Mouse (Mus musculus) liver, embryonic 14.5 days (tissue): ENCODE measurements around the gene Stx3.

Experiments
- CTCF ChIP-seq: IDR thresholded peaks from 2 replicates; pipeline ENCODE4 v1.5.1; 2016; ENCODE audit warnings: antibody characterized with exemption, low read depth, control low read depth
- EP300 ChIP-seq: IDR thresholded peaks from 2 replicates; pipeline ENCODE4 v1.6.1; 2016; ENCODE audit warnings: antibody characterized with exemption, low read depth

- TF ChIP-seq CTCF (no peak), EP300 (no peak)
Observed at GRCm38 (mm10) chr19:11747298-11747697, 71.9 kb downstream of the Stx3 start, which contains the start of gene Gif.
